Mouse (Mus musculus) hindbrain, embryonic 15.5 days (tissue): ENCODE data around the gene Sos2. TPM values are rescaled to one million over a fixed set of nuclear protein-coding genes. Genes with fewer than 3 reads are reported as not detected.
"Not testable (repeated sequence)": the region's sequence is repeated elsewhere in the genome, so short reads cannot be mapped to it uniquely, and the experiment has no call there.

Experiments used
- ATAC-seq: fragments of 200-750 bp; cut with Nextera tagmentation; 2 replicates; pipeline ENCODE4 v1.8.0; 2017; ENCODE audit warnings: low read depth, moderate number of reproducible peaks, moderate TSS enrichment; ENCODE audit not compliant: low FRiP score
- H3K27ac ChIP-seq: fragments of 300-500 bp; sonication (generic); replicated peaks from 2 replicates; pipeline ENCODE4 v1.5.1; 2015; ENCODE audit warnings: mild to moderate bottlenecking, inconsistent platforms
- H3K27me3 ChIP-seq: fragments of 300-500 bp; sonication (generic); 2 replicates; pipeline ENCODE4 v1.6.1; 2015; ENCODE audit warnings: control low read depth, inconsistent platforms
- H3K36me3 ChIP-seq: fragments of 300-500 bp; sonication (generic); 2 replicates; pipeline ENCODE4 v1.6.1; 2015; ENCODE audit warnings: control low read depth, inconsistent platforms
- H3K4me1 ChIP-seq: fragments of 300-500 bp; sonication (generic); replicated peaks from 2 replicates; pipeline ENCODE4 v1.6.1; 2015; ENCODE audit warnings: control low read depth, inconsistent platforms
- H3K4me2 ChIP-seq: fragments of 300-500 bp; sonication (generic); 2 replicates; pipeline ENCODE4 v1.6.1; 2015; ENCODE audit warnings: moderate library complexity, mild to moderate bottlenecking, inconsistent platforms
- H3K4me3 ChIP-seq: fragments of 300-500 bp; sonication (generic); 2 replicates; pipeline ENCODE4 v1.5.1; 2015; ENCODE audit warnings: mild to moderate bottlenecking, inconsistent platforms
- H3K9ac ChIP-seq: fragments of 300-500 bp; sonication (generic); 2 replicates; pipeline ENCODE4 v1.6.1; 2015; ENCODE audit warnings: inconsistent platforms
- H3K9me3 ChIP-seq: fragments of 300-500 bp; sonication (generic); 2 replicates; pipeline ENCODE4 v1.6.1; 2016; ENCODE audit warnings: control low read depth, inconsistent platforms
- WGBS: fragments of 180-500 bp; shearing (Covaris S2); methylation state at CpG from one replicate; pipeline ENCODE4 v1.1.7; 2015; 5-methylcytosine and 5-hydroxymethylcytosine counted together
- polyA plus RNA-seq: library from polyadenylated mRNA; unstranded; fragments of >200 nt; fragmentation: Nextera tagmentation; extraction: Ambion mirVana; gene quantifications from 2 replicates; pipeline ENCODE4 v1.2.1, GENCODE M21; 2015

Gene Sos2
- polyA plus RNA-seq, 1 experiment from 2014 or later = 12.5 TPM

DNA sequence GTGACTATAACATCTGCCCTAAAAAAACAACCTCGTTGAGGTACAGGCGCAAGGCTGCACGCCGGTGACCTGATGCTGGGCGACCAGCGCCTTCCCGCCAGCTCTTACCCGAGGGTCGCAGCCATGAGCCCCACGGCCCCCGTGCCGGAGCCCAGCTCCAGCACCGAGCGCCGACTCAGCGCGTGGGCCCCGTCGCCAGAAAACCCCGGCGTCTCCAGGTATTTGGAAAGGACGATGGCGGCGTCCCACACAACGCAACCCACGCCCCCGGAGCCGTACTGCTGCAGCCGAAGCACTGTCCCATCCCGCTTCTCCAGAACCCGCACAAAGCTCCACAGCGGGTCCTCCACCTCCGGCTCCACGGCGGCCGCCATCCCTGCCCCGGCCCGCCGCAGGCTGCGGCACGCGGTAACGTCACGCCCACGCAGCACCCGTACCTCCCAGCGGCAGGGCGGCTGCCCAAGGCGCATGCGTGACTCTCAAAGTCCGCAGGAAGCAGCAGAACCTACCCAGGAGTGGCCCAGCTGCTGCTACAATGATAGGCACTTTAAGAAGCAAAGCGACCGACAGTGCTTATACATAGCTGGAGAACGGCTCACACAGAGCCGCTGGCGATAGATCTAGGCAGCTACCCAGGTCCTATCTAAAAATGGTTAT is 98.9 kb downstream of the Sos2 start, which contains the start of gene Vcpkmt:
Gene Vcpkmt (minus strand): TSS at position 416 of the 657 bp plus-strand sequence.
- Histone ChIP-seq H3K9ac (peak within 1 kb of the TSS; percentile 91), H3K4me3 (peak within 1 kb of the TSS; percentile 81), H3K4me2 (peak within 1 kb of the TSS; percentile 73), H3K27me3 (no peaks in the 10 kb centered on the region), H3K9me3 (no peaks in the 10 kb centered on the region), H3K27ac (peak within 1 kb of the TSS; percentile 91), H3K4me1 (peaks cover 28% of the 10 kb centered on the region), H3K36me3 (peaks cover 44% of the 10 kb centered on the region)
- peak; percentile 96 for ATAC-seq
- WGBS = under 1% methylated on average over 49 of the region's 56 CpGs

DNA sequence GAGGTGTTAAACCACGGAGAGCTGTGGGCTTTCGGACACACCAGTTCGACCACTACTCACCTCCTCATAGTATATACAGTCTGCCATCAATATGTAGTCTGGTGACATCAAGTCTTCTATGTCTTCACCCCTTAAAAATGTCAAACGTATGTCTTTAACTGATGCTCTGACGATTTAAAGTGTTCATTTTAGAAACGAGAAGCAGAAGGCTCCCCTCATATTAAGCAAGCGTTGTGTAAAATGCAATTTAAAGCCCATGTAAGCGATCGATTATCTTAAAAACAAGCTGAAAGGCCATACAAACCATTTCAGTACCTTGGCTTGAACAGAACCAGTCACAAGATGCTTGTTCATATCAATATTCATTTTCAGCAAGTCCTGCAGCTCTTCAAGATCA is 99.4 kb downstream of the Sos2 start:
- Histone ChIP-seq H3K36me3 (peaks cover 47% of the 10 kb centered on the region), H3K4me3 (peak overlapping the region; percentile 81), H3K9ac (peak overlapping the region; percentile 91), H3K27ac (peak overlapping the region; percentile 91), H3K27me3 (no peaks in the 10 kb centered on the region), H3K4me2 (peak overlapping the region; percentile 73), H3K9me3 (no peaks in the 10 kb centered on the region), H3K4me1 (peaks cover 28% of the 10 kb centered on the region)
- 31% methylated on average over 9 of the region's 9 CpGs for WGBS
- ATAC-seq = no peak; the same call in 1 of the 2 replicates

DNA sequence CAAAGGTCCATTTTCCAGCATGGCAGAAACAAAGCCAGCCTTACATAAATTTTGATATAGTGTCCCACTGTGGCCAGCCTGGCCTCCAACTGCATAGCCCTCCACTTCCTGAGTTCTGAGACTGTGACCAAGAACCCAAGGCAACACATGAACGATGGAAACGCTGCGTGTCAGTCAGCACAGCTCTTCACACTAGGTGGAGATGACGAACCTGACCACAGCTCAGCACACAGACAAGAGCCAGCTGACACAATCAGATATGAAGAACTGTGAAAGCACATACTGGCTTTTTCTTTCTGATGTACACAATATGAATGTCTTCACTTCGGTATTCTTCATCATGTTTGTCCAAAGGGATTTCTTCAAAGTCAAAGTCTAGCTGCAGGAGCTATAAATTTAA is 102.0 kb downstream of the Sos2 start:
- 95% methylated on average over 5 of the region's 5 CpGs for WGBS
- H3K27ac ChIP-seq = no peak overlapping the region
- no peak overlapping the region for H3K9ac ChIP-seq
- no peak overlapping the region for H3K4me2 ChIP-seq
- peaks cover 32% of the 10 kb centered on the region for H3K4me1 ChIP-seq
- no peak overlapping the region for H3K4me3 ChIP-seq
- no peaks in the 10 kb centered on the region for H3K9me3 ChIP-seq
- H3K36me3 ChIP-seq = peaks cover 40% of the 10 kb centered on the region
- ATAC-seq = no peak
- no peaks in the 10 kb centered on the region for H3K27me3 ChIP-seq

DNA sequence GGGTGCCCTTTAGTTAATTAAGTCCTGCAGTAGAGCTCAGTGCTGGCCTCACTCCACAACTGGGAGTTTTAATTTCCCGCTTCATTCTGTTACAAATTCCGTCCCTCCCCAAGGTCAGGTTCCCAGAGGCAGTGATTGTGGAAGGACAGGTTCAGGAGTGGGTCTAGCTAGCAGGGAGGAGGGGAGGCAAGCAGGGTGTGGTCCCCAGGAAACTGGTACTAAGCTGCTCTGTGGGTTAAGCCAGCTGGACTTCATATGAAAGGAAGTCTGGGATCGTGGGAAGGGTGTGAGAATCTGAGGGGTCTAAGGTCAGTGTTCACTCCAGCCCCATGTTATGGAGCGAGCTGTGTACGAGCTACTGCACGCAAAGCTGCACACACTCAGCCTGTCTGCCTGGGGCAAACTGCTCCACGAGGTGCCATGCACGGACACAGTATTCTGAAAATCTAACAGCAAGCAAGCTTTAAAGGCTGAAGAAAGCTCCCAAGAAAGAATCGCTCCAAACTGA is 105.5 kb downstream of the Sos2 start:
- no peak overlapping the region for H3K4me3 ChIP-seq
- no peak for ATAC-seq
- peaks cover 19% of the 10 kb centered on the region for H3K4me1 ChIP-seq
- H3K27me3 ChIP-seq = no peaks in the 10 kb centered on the region
- peaks cover 37% of the 10 kb centered on the region for H3K36me3 ChIP-seq
- H3K9me3 ChIP-seq = no peaks in the 10 kb centered on the region
- no peak overlapping the region for H3K9ac ChIP-seq
- no peak overlapping the region for H3K4me2 ChIP-seq
- 91% methylated on average over 9 of the region's 9 CpGs for WGBS
- H3K27ac ChIP-seq = no peak overlapping the region

DNA sequence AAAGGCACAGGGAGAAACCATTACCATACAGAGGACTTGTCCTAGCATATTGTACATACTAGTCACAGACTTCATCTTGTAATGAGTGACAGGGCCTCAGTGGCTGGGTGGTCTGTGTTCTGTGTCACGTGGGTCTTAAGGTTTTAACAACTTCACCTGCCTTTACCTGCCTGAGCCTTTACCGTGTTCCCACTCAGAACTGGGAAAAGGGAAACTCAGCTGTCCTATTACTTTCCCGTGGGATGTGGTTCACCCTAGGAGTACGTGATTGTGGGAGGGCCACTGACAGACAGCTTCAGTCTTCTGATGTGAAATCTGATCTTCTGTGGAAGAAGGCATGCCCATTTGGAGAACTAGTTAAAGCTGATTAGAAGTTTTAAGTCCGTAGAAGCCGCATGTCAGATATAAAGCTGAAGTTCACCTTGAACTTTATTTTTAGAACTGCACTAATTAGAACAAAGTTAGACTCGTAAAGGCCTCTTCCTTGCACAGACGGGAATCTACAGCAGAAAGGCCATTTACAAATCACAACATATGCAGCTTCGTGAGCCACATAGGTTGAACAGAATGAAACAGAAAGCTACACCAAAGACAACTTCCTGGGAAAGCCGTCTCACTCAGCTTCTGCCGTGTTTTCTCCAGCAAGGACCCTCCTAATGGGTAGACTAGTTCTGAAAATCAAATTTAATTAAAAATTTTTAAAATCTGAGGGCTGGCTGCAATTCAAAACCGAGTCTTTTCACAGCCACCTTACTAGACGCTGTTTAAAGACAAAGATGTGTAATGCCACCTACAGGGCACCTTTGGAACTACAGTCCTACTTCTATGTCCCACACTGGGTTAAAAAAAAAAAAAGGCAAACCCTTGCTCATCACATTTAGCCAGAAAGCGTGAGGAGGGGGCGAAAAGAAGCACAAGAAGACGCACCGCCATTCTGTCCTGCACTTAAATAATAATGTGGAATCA is 107.5 kb downstream of the Sos2 start:
- H3K4me1 ChIP-seq = peaks cover 10% of the 10 kb centered on the region
- 32% methylated on average over 17 of the region's 17 CpGs for WGBS
- H3K4me3 ChIP-seq = peak overlapping the region; percentile 19
- peak overlapping the region; percentile 49 for H3K4me2 ChIP-seq
- peak; percentile 75 for ATAC-seq
- peaks cover 27% of the 10 kb centered on the region for H3K36me3 ChIP-seq
- no peaks in the 10 kb centered on the region for H3K27me3 ChIP-seq
- H3K27ac ChIP-seq = 0 out of 2 replicates have a peak overlapping the region, but pooled peaks have one; percentile 8
- no peaks in the 10 kb centered on the region for H3K9me3 ChIP-seq
- H3K9ac ChIP-seq = no peak overlapping the region

DNA sequence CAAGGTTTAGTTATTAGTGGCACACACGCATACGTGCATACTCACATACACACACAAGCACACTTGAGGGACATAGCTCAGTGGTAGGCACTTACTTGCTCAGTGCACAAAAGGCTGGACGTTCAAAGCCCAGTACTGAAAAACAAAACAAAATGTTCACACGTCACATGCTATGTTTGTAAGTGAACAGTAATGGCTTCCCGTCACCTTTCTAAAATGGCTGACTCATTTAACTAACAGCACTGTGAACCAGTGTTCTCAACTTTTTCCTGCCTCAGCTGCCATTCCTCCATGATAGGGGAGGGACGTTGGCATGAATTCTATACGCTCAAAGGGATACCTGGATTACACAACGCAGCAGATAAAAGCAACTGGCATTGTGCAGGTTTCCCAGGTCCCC is 108.4 kb downstream of the Sos2 start:
- H3K9me3 ChIP-seq = no peaks in the 10 kb centered on the region
- no peak overlapping the region for H3K4me3 ChIP-seq
- no peak for ATAC-seq
- H3K4me2 ChIP-seq = no peak overlapping the region
- 95% methylated on average over 8 of the region's 8 CpGs for WGBS
- no peaks in the 10 kb centered on the region for H3K27me3 ChIP-seq
- H3K4me1 ChIP-seq = peaks cover 10% of the 10 kb centered on the region
- no peak overlapping the region for H3K9ac ChIP-seq
- H3K36me3 ChIP-seq = peaks cover 20% of the 10 kb centered on the region
- no peak overlapping the region for H3K27ac ChIP-seq

DNA sequence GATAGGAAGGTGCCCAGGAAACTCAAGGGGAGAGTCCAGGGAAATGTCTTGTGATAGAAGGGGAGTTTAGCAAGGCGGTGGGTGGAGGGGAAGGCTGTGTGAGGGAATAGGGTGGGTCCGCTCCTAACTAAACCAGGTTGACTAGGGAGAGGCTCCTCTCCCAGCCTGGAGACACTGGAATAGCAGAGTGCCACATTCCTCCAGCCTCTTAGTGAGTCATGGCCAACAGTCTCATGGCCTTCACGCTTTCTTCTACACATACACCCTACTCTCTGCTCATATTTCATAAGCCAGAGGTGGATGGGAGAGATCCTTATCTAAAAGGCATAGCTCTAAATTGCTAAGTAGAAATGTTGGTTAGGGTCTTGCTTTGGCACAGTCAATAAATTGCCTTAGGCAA is 111.7 kb downstream of the Sos2 start:
- WGBS = 100% methylated on average over 3 of the region's 3 CpGs
- Histone ChIP-seq H3K9me3 (no peaks in the 10 kb centered on the region), H3K9ac (no peak overlapping the region), H3K27ac (no peak overlapping the region), H3K36me3 (no peaks in the 10 kb centered on the region), H3K4me3 (no peak overlapping the region), H3K27me3 (no peaks in the 10 kb centered on the region), H3K4me2 (no peak overlapping the region), H3K4me1 (peaks cover 9% of the 10 kb centered on the region)
- ATAC-seq = no peak

DNA sequence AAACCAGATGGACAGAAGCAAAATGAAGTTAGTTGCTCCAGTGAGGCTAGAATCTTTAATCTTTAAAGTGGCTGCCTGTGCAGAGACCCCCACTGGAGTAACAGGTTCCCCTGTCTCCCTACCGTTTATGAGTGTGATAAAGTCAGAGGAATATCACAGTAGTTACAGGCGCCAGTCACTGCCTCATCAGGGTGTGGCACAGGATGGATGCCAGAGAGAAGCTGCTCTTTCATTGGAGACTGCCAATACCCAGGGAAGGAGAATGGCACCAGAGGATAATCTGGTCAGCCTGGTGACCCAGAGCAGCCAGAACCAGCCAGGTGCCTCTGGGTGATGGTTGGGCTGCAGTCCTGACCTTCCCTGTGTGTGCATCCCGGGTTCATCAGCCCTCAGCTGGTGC is 113.4 kb downstream of the Sos2 start:
- no peak for ATAC-seq
- 88% methylated on average over 3 of the region's 3 CpGs for WGBS
- Histone ChIP-seq H3K27me3 (no peaks in the 10 kb centered on the region), H3K4me3 (no peak overlapping the region), H3K4me2 (no peak overlapping the region), H3K9ac (no peak overlapping the region), H3K27ac (no peak overlapping the region), H3K36me3 (no peaks in the 10 kb centered on the region), H3K9me3 (no peaks in the 10 kb centered on the region), H3K4me1 (no peaks in the 10 kb centered on the region)

DNA sequence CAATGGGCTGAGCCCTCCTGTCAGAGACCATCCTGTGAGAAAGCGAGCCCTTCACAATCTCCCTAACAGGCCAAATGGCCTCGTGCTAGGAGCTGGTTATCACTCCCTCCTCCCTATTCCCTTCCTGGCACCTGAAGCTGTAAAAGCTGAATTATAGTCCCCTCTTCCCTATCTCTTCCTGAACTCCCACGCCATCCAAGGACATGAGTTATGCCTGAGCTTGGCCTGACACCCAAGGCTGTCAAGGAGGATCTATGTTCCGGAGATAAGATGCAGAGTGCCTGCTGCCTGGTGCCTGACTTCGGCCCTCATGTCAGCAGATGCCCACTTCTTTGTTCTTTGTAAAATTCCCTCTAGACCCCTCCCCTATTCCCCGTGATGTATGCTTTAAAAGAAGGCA is 120.6 kb downstream of the Sos2 start:
- H3K9me3 ChIP-seq, H3K4me3 ChIP-seq, H3K27me3 ChIP-seq, H3K4me1 ChIP-seq, H3K36me3 ChIP-seq, H3K9ac ChIP-seq, ATAC-seq, H3K27ac ChIP-seq, H3K4me2 ChIP-seq: not testable (repeated sequence)
- 90% methylated on average over 6 of the region's 6 CpGs for WGBS

DNA sequence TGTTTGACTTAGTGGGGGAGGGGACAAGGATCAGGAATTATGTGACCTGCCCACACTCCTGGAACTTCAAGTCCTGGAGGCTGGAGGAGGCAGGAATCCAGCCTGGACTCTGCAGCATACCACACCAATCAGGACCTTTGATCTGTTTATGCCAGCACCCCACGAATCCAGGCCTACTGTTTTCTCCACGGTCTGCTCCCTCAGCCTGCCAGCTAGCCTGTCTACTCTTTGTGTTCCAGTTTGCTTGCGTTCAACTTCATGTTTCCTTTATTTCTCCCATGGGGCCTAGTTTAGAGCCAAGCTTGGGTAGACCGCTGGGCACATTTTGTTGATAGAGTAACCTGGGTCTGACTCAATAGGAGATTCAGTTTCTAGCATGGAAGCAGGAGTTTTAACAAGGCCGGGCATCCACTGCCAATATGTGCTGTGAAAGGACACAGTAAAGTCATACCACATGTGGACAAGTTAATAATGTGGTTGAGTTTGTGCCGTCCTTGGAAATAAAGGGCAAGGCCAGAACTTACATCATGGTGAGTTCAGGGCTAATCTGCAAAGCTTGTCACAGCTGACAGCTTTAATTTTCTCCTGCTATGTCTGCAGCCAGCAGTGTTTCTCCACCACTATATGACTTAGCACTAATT is 125.3 kb downstream of the Sos2 start:
- H3K9ac ChIP-seq = no peak overlapping the region
- 56% methylated on average over 6 of the region's 6 CpGs for WGBS
- peaks cover 5% of the 10 kb centered on the region for H3K4me1 ChIP-seq
- H3K9me3 ChIP-seq = no peaks in the 10 kb centered on the region
- no peak overlapping the region for H3K4me2 ChIP-seq
- no peaks in the 10 kb centered on the region for H3K36me3 ChIP-seq
- ATAC-seq = peak; percentile 61; the same call in 1 of the 2 replicates
- no peaks in the 10 kb centered on the region for H3K27me3 ChIP-seq
- H3K27ac ChIP-seq = peak overlapping the region; percentile 32
- no peak overlapping the region for H3K4me3 ChIP-seq

DNA sequence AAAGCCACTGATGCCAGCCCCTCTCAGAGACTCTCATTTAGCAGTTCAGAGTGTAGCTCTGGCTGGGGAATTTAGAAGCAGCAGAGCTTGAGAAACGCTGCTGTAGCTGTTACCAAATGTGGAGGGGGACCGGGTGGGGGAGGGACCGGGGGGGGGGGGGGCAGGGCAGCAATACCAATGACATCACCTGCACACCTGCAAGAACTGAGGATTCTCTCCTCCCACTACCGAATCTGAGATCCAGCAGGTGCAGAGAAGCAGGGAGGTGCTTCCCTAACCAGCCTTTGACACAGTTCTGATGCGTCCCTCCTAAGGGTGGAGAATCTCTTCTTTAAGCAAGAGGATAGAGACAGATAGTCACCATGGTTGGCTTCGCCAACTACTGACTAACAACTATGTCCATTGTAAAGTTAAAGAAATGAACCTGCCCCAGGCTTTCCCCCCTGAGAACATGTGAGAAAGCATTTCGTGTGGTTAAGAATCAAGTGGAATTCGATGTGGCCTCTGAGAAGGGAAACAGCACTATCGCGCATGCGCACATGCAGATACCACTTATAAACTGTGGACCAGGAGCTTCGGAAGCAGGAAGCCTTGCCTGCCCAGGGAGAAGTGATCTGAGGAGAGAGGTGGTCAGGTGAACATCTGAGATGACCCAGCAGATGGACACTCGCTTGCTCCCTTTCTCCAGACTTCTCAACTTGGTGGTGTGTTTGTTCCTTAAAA is 136.0 kb downstream of the Sos2 start:
- Histone ChIP-seq H3K4me3 (no peak overlapping the region), H3K9me3 (no peaks in the 10 kb centered on the region), H3K27ac (no peak overlapping the region), H3K9ac (no peak overlapping the region), H3K36me3 (no peaks in the 10 kb centered on the region), H3K27me3 (no peaks in the 10 kb centered on the region), H3K4me2 (no peak overlapping the region), H3K4me1 (no peaks in the 10 kb centered on the region)
- 82% methylated on average over 13 of the region's 13 CpGs for WGBS
- ATAC-seq = no peak
